Mouse (Mus musculus) forebrain, embryonic 15.5 days (tissue): ENCODE results near the gene Rcn2. TPM values are rescaled to one million over a fixed set of nuclear protein-coding genes. Genes with fewer than 3 reads are reported as not detected.

Experiments
- ATAC-seq: fragments of 200-750 bp; cut with Nextera tagmentation; replicated peaks from 2 replicates; pipeline ENCODE4 v1.8.0; 2017; ENCODE audit warnings: mild to moderate bottlenecking, moderate TSS enrichment, moderate library complexity
- H3K27ac ChIP-seq: fragments of 300-500 bp; sonication (generic); replicated peaks from 2 replicates; pipeline ENCODE4 v1.5.1; 2015; ENCODE audit warnings: mild to moderate bottlenecking, inconsistent platforms
- H3K27me3 ChIP-seq: fragments of 300-500 bp; sonication (generic); 2 replicates; pipeline ENCODE4 v1.6.1; 2015; ENCODE audit warnings: inconsistent platforms
- H3K36me3 ChIP-seq: fragments of 300-500 bp; sonication (generic); 2 replicates; pipeline ENCODE4 v1.6.1; 2015; ENCODE audit warnings: mild to moderate bottlenecking, inconsistent platforms
- H3K4me1 ChIP-seq: fragments of 300-500 bp; sonication (generic); 2 replicates; pipeline ENCODE4 v1.6.1; 2015; ENCODE audit warnings: inconsistent platforms
- H3K4me2 ChIP-seq: fragments of 300-500 bp; sonication (generic); replicated peaks from 2 replicates; pipeline ENCODE4 v1.6.1; 2015; ENCODE audit warnings: mild to moderate bottlenecking, inconsistent platforms
- H3K4me3 ChIP-seq: fragments of 300-500 bp; sonication (generic); 2 replicates; pipeline ENCODE4 v1.5.1; 2015; ENCODE audit warnings: mild to moderate bottlenecking, inconsistent platforms
- H3K9ac ChIP-seq: fragments of 300-500 bp; sonication (generic); replicated peaks from 2 replicates; pipeline ENCODE4 v1.6.1; 2015; ENCODE audit warnings: mild to moderate bottlenecking, inconsistent platforms
- H3K9me3 ChIP-seq: fragments of 300-500 bp; sonication (generic); 2 replicates; pipeline ENCODE4 v1.6.1; 2016; ENCODE audit warnings: inconsistent platforms
- WGBS: fragments of 180-500 bp; shearing (Covaris S2); methylation state at CpG from one replicate; pipeline ENCODE4 v1.1.7; 2015; ENCODE audit warnings: mixed read lengths; 5-methylcytosine and 5-hydroxymethylcytosine counted together
- polyA plus RNA-seq: library from polyadenylated mRNA; unstranded; fragments of >200 nt; fragmentation: Nextera tagmentation; extraction: Ambion mirVana; gene quantifications from 2 replicates; pipeline ENCODE4 v1.2.1, GENCODE M21; 2015

Gene Rcn2
- polyA plus RNA-seq, 1 experiment from 2014 or later, result 297 TPM

- 84% methylated on average over 7 of the region's 7 CpGs for WGBS
- no peak for ATAC-seq
These were observed 58.4 kb downstream of the Rcn2 start for GRCm38 (mm10) chr9:56100041-56100522.

GRCm38 (mm10) chr9:56101022-56101421, 59.4 kb downstream of the Rcn2 start:
- H3K4me1 ChIP-seq, result 0 out of 2 replicates have a peak, but pooled peaks cover 3% of the 10 kb centered on the region
- no peak overlapping the region for H3K4me2 ChIP-seq
- no peak for ATAC-seq
- WGBS, result 56% methylated on average over 4 of the region's 4 CpGs
- H3K27me3 ChIP-seq, result no peaks in the 10 kb centered on the region
- no peaks in the 10 kb centered on the region for H3K9me3 ChIP-seq
- H3K36me3 ChIP-seq, result no peaks in the 10 kb centered on the region
- H3K4me3 ChIP-seq, result no peak overlapping the region
- no peak overlapping the region for H3K27ac ChIP-seq
- no peak overlapping the region for H3K9ac ChIP-seq

More at GRCm38 (mm10) chr9:56100041-56100522, 58.4 kb downstream of the Rcn2 start:
- Histone ChIP-seq H3K36me3 (no peaks in the 10 kb centered on the region), H3K27ac (no peak overlapping the region), H3K9me3 (no peaks in the 10 kb centered on the region), H3K4me2 (no peak overlapping the region), H3K27me3 (no peaks in the 10 kb centered on the region), H3K4me1 (0 out of 2 replicates have a peak, but pooled peaks cover 3% of the 10 kb centered on the region), H3K9ac (no peak overlapping the region), H3K4me3 (no peak overlapping the region)

DNA sequence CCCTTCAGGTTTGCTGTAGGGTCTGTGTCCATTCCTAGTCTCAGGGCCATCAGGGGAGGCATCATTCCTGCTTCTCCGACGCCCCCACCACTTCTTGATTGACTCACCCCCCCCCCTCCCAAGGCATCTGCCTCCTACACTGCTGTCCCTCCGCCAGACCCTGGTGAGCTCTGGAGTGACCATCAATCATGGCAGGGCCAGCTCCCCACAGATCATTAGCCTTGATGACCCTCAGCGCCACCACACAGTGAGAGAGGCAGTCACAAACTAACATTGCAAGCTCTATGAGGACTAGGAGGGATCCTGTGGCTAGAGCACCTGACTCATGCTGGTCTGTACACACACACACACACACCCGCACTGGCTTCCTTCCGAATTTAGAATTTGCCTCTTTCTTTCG, 63.3 kb downstream of the Rcn2 start:
- Histone ChIP-seq H3K9ac (no peak overlapping the region), H3K36me3 (no peaks in the 10 kb centered on the region), H3K27me3 (no peaks in the 10 kb centered on the region), H3K4me2 (no peak overlapping the region), H3K4me1 (0 out of 2 replicates have a peak, but pooled peaks cover 3% of the 10 kb centered on the region), H3K27ac (no peak overlapping the region), H3K9me3 (no peaks in the 10 kb centered on the region), H3K4me3 (no peak overlapping the region)
- 89% methylated on average over 7 of the region's 7 CpGs for WGBS
- ATAC-seq, result no peak

DNA sequence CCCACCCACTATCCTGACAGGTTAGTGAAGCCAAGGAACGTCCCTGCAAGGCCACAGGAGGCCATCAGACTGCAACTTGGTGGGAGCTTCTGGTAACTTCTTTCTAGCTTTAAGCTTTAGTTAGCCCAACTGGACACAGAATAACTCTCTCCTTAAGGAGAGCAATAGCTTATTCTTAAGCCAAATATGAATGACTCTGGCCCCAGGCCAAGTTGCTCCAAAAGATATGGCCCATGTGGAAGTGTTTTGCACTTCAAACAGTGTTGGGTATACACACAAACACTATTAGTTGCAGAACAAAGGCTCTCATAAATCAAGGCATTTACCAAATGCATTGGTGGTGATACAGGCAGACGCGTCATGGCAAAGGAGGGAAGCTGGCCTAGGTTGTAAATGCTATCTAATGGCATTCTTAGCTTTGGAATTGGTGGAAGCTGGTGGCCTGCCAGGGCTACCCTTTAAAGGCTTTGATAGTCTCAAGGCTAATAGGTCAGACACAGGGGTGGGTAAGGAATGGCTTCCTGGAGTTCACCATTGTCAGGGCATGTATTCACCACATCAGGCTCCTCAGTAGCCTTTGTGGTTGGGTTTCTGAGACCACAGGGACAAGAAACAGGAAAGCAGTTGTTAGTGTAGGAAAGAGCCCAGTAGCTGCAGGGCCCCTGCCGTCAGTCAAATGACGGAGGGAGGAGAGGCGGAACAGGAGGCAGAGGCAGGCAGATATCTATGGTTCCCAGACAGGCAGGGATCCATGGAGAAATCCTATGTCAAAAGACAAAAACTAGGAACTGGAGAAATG, 64.8 kb downstream of the Rcn2 start:
- H3K9ac ChIP-seq, result no peak overlapping the region
- H3K27ac ChIP-seq, result no peak overlapping the region
- no peaks in the 10 kb centered on the region for H3K27me3 ChIP-seq
- 63% methylated on average over 6 of the region's 6 CpGs for WGBS
- H3K36me3 ChIP-seq, result no peaks in the 10 kb centered on the region
- H3K4me3 ChIP-seq, result no peak overlapping the region
- H3K4me2 ChIP-seq, result no peak overlapping the region
- ATAC-seq, result no peak
- H3K9me3 ChIP-seq, result no peaks in the 10 kb centered on the region
- no peaks in the 10 kb centered on the region for H3K4me1 ChIP-seq

DNA sequence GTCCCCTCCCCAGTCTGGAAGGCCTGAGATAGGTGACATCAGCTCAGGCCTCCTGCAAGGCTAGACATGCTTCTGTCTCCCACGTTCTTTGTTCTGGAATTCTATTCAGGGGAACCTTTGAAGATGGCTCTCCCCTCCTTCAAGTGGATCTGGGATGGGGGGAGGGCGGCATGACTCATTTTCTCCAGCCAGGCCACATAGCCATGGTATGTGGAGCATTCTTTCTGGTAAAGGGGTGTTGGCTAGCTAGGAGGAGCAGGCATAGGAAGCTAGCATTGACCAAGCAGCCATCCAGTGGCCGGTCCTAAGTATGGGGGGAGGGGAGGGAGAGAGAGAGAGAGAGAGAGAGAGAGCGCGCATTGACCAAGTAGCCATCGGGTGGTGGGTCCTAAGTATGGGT, 65.9 kb downstream of the Rcn2 start:
- no peaks in the 10 kb centered on the region for H3K4me1 ChIP-seq
- ATAC-seq, result no peak
- WGBS, result 73% methylated on average over 6 of the region's 6 CpGs
- no peaks in the 10 kb centered on the region for H3K27me3 ChIP-seq
- no peaks in the 10 kb centered on the region for H3K9me3 ChIP-seq
- H3K4me2 ChIP-seq, result no peak overlapping the region
- no peak overlapping the region for H3K4me3 ChIP-seq
- H3K9ac ChIP-seq, result no peak overlapping the region
- H3K27ac ChIP-seq, result no peak overlapping the region
- no peaks in the 10 kb centered on the region for H3K36me3 ChIP-seq

DNA sequence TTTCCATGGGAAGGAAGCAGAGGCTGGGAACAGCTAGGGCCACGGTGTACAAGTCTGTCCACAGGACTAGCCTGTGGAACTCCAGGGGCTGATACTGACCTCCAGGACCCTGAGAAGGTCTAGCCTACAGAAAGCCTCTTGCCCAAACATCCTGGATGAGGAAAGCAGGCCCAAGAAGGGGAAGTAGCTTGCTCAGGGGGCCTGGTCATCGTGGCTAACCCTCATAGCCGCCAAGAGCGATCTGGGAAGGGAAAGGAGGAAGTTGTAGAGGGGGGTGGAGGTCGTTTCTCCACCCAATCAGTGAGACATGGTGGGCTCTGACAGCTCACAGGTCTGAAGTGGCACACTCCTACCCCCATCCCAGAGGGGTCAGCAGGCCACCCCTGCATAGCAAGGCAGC, 66.5 kb downstream of the Rcn2 start:
- no peak overlapping the region for H3K4me3 ChIP-seq
- H3K27me3 ChIP-seq, result no peaks in the 10 kb centered on the region
- 87% methylated on average over 5 of the region's 5 CpGs for WGBS

More for the DNA sequence above, 66.5 kb downstream of the Rcn2 start:
- Histone ChIP-seq H3K36me3 (no peaks in the 10 kb centered on the region), H3K27ac (no peak overlapping the region), H3K9ac (no peak overlapping the region), H3K4me2 (no peak overlapping the region), H3K9me3 (no peaks in the 10 kb centered on the region), H3K4me1 (no peaks in the 10 kb centered on the region)
- no peak for ATAC-seq

Other genes starting within 250 kb of the Rcn2 start
- 31.9 and 34.6 TPM in 2 replicates for gene Scaper, start 103.7 kb upstream of the Rcn2 start, polyA plus RNA-seq
- gene 4930563M21Rik, start 31.3 kb upstream of the Rcn2 start, polyA plus RNA-seq, result not detected in 2 replicates
- gene Pstpip1, start 48.1 kb downstream of the Rcn2 start, polyA plus RNA-seq, result 0.33 and 0.60 TPM in 2 replicates
- gene Tspan3, start 123.6 kb downstream of the Rcn2 start, polyA plus RNA-seq, result 511 and 552 TPM in 2 replicates